Mouse (Mus musculus): ENCODE measurements around the gene Bpifc.

GRCm38 (mm10) chr10:85971826-85972225 is 39.9 kb downstream of the Bpifc start:
- TF ChIP-seq POLR2A (IDR thresholded peaks at IDR 0.05; ENCODE audit: insufficient read length, low read depth) (no peak), REST (IDR thresholded peaks at IDR 0.05; ENCODE audit: insufficient read depth, insufficient read length) (no peak), POLR2AphosphoS2 (IDR thresholded peaks at IDR 0.05; ENCODE audit: insufficient read length, low read depth) (no peak), MYOG (IDR thresholded peaks at IDR 0.05; ENCODE audit: control insufficient read depth in 1 of 3, insufficient read depth in 1 of 3, insufficient read length in 2 of 3, low read depth in 2 of 3) (no peak), E2F4 (IDR thresholded peaks at IDR 0.05; ENCODE audit: insufficient read depth) (no peak), CEBPB (IDR thresholded peaks at IDR 0.05; ENCODE audit: insufficient read depth, poor library complexity, severe bottlenecking) (no peak), SRF (IDR thresholded peaks at IDR 0.05; ENCODE audit: control insufficient read depth, insufficient read length, low read depth) (no peak), TCF12 (IDR thresholded peaks at IDR 0.05; ENCODE audit: insufficient read depth, poor library complexity, severe bottlenecking) (no peak), MYOD1 (IDR thresholded peaks at IDR 0.05; ENCODE audit: control insufficient read depth in 1 of 3, insufficient read length in 2 of 3, low read depth in 2 of 3) (no peak), USF1 (IDR thresholded peaks at IDR 0.05; ENCODE audit: low read depth) (no peak), TCF3 (IDR thresholded peaks at IDR 0.05; ENCODE audit: insufficient read length, low read depth) (no peak), MAX (IDR thresholded peaks at IDR 0.05; ENCODE audit: low read depth) (no peak)
